Mouse (Mus musculus) MEL (cell line): ENCODE results near the gene Itga9.

Source experiments
- CTCF ChIP-seq, 3 experiments: IDR thresholded peaks in 2 of 3; conservative IDR thresholded peaks in 1 of 3; 2 replicates each; pipeline ENCODE4 v1.5.1; 2011 to 2012; ENCODE audit warnings: low read length in 3 of 3, low read depth in 2 of 3, mild to moderate bottlenecking in 2 of 3, improper control_type of control experiment in 1 of 3, inconsistent platforms in 1 of 3, mixed read lengths in 1 of 3, moderate library complexity in 1 of 3; ENCODE audit not compliant: control insufficient read depth in 1 of 3, insufficient read depth in 1 of 3, poor library complexity in 1 of 3, severe bottlenecking in 1 of 3
- ETS1 ChIP-seq: IDR thresholded peaks from 2 replicates; pipeline ENCODE4 v1.6.1; 2012; ENCODE audit warnings: low read depth, mild to moderate bottlenecking, inconsistent platforms, low read length, improper control_type of control experiment, moderate library complexity
- GATA1 ChIP-seq: IDR thresholded peaks from 2 replicates; pipeline ENCODE4 v1.6.1; 2011; ENCODE audit warnings: low read depth, low read length, improper control_type of control experiment
- MAX ChIP-seq: IDR thresholded peaks from 2 replicates; pipeline ENCODE4 v1.6.1; 2011; ENCODE audit warnings: low read length, improper control_type of control experiment
- NELFE ChIP-seq: IDR thresholded peaks from 2 replicates; pipeline ENCODE4 v1.6.1; 2011; ENCODE audit warnings: low read depth, low read length, improper control_type of control experiment
- POLR2A ChIP-seq, 2 experiments: IDR thresholded peaks; 2 replicates each; pipeline ENCODE4 v1.6.1; 2011 to 2012; ENCODE audit warnings: low read length in 2 of 2, mild to moderate bottlenecking in 2 of 2, control low read depth in 1 of 2, improper control_type of control experiment in 1 of 2, low read depth in 1 of 2, moderate library complexity in 1 of 2; ENCODE audit not compliant: control insufficient read depth in 1 of 2, insufficient read depth in 1 of 2, poor library complexity in 1 of 2
- POLR2AphosphoS5 ChIP-seq: IDR thresholded peaks from 2 replicates; pipeline ENCODE4 v1.6.1; 2012; ENCODE audit warnings: low read depth, borderline replicate concordance, mild to moderate bottlenecking, inconsistent platforms, low read length, moderate library complexity, mixed read lengths
- TAL1 ChIP-seq: IDR thresholded peaks from 2 replicates; pipeline ENCODE4 v1.6.1; 2012; ENCODE audit warnings: mild to moderate bottlenecking, inconsistent platforms, low read length, moderate library complexity, mixed read lengths
- TBP ChIP-seq: IDR thresholded peaks from 2 replicates; pipeline ENCODE4 v1.8.0; 2011; ENCODE audit warnings: low read depth, low read length, improper control_type of control experiment
- USF1 ChIP-seq: IDR thresholded peaks from 2 replicates; pipeline ENCODE4 v1.6.1; 2014; ENCODE audit warnings: low read depth, mild to moderate bottlenecking, inconsistent platforms, low read length, improper control_type of control experiment, moderate library complexity
- ZC3H11A ChIP-seq: IDR thresholded peaks from 2 replicates; pipeline ENCODE4 v1.6.1; 2012; ENCODE audit warnings: low read depth, mild to moderate bottlenecking, inconsistent platforms, low read length, improper control_type of control experiment
- ZNF384 ChIP-seq: IDR thresholded peaks from 2 replicates; pipeline ENCODE4 v1.6.1; 2012; ENCODE audit warnings: low read depth, mild to moderate bottlenecking, inconsistent platforms, low read length, improper control_type of control experiment

DNA sequence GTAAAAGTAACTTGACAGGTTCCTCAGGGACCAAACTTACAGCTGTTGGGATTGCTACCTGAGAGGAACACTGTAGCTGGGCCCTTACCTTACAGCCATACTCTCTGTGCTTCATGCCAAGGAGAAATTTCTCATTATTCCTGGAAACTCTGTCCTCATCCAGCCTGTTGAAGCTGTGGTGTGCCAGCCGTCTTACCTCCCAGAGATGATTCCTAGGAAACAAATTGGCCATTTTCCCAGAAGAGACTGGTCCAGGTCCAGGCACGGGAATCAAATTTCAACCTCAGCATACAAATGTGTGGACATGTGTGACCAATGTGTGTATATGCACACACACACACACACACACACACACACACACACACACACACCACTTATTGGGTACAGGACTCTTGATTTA lies 172.1 kb downstream of the Itga9 start:
- TF ChIP-seq POLR2A (IDR thresholded peaks at IDR 0.05; ENCODE audit: control insufficient read depth in 1 of 2, insufficient read depth in 1 of 2, low read depth in 1 of 2, low read length in 2 of 2, poor library complexity in 1 of 2) = no peak
- no peak for TF ChIP-seq GATA1
- no peak for TF ChIP-seq ETS1
- TF ChIP-seq POLR2AphosphoS5 = no peak
- no peak for TF ChIP-seq CTCF (IDR thresholded peaks at IDR 0.05 in 2 of 3, conservative IDR thresholded peaks at IDR 0.05 in 1 of 3; ENCODE audit: control insufficient read depth in 1 of 3, insufficient read depth in 1 of 3, low read depth in 2 of 3, low read length in 3 of 3, poor library complexity in 1 of 3, severe bottlenecking in 1 of 3)
- no peak for TF ChIP-seq NELFE
- TF ChIP-seq USF1 = no peak
- no peak for TF ChIP-seq TBP
- no peak for TF ChIP-seq TAL1
- TF ChIP-seq ZNF384 = no peak
- TF ChIP-seq MAX = no peak
- no peak for TF ChIP-seq ZC3H11A
